Mouse (Mus musculus): ENCODE measurements at regions not wholly inside any gene's neighbourhood (a gene's known extent, or its start where the extent isn't known, plus 50 kb on each side); places are given as distances from the start of the nearest gene placed in this dataset.

GRCm38 (mm10) chr1:114037877-114038276 is 1646.7 kb upstream of the Cntnap5a start:
- no peaks in the 10 kb centered on the region for H3K4me1 ChIP-seq (ENCODE audit: control insufficient read depth, insufficient read depth, low read length)
- no peaks in the 10 kb centered on the region for H3K36me3 ChIP-seq (ENCODE audit: control insufficient read depth, insufficient read depth)
- no peak overlapping the region for H3K4me2 ChIP-seq (ENCODE audit: low read depth, low read length)
- no peak overlapping the region for H3K4me3 ChIP-seq (ENCODE audit: low read length)
- no peaks in the 10 kb centered on the region; the same call in 1 of the 2 replicates for H3K9me3 ChIP-seq (replicated peaks; ENCODE audit: control insufficient read depth, low read length)
- no peaks in the 10 kb centered on the region for H3K27me3 ChIP-seq (ENCODE audit: control insufficient read depth, insufficient read depth, low read length)
- no peak overlapping the region for H3K27ac ChIP-seq (ENCODE audit: low read length)
- no peak for ATAC-seq (replicated peaks; ENCODE audit: extremely low read depth, insufficient read depth, low FRiP score)
- H3K9ac ChIP-seq (ENCODE audit: low read length), result no peak overlapping the region

- Histone ChIP-seq H3K4me3 (ENCODE audit: low read length) (no peak overlapping the region), H3K9ac (ENCODE audit: low read length) (no peak overlapping the region), H3K27me3 (ENCODE audit: control insufficient read depth, insufficient read depth, low read length) (no peaks in the 10 kb centered on the region), H3K4me1 (ENCODE audit: control insufficient read depth, insufficient read depth, low read length) (no peaks in the 10 kb centered on the region), H3K4me2 (ENCODE audit: low read depth, low read length) (no peak overlapping the region), H3K27ac (ENCODE audit: low read length) (no peak overlapping the region), H3K36me3 (ENCODE audit: control insufficient read depth, insufficient read depth) (no peaks in the 10 kb centered on the region), H3K9me3 (replicated peaks; ENCODE audit: control insufficient read depth, low read length) (no peaks in the 10 kb centered on the region; the same call in 1 of the 2 replicates)
- peak; percentile 32 for ATAC-seq (replicated peaks; ENCODE audit: extremely low read depth, insufficient read depth, low FRiP score)
- WGBS, result 38% methylated on average over 1 of the region's 1 CpGs
Measured at GRCm38 (mm10) chr1:114039383-114039782, 1645.2 kb upstream of the Cntnap5a start.

GRCm38 (mm10) chr1:114063097-114063496 is 1621.5 kb upstream of the Cntnap5a start:
- H3K27me3 ChIP-seq (ENCODE audit: control insufficient read depth, insufficient read depth, low read length), result no peaks in the 10 kb centered on the region
- no peaks in the 10 kb centered on the region for H3K9me3 ChIP-seq (replicated peaks; ENCODE audit: control insufficient read depth, low read length)
- H3K27ac ChIP-seq (ENCODE audit: low read length), result no peak overlapping the region
- ATAC-seq (replicated peaks; ENCODE audit: extremely low read depth, insufficient read depth, low FRiP score), result no peak
- H3K4me1 ChIP-seq (ENCODE audit: control insufficient read depth, insufficient read depth, low read length), result no peaks in the 10 kb centered on the region
- H3K36me3 ChIP-seq (ENCODE audit: control insufficient read depth, insufficient read depth), result no peaks in the 10 kb centered on the region
- 74% methylated on average over 2 of the region's 2 CpGs for WGBS
- H3K4me3 ChIP-seq (ENCODE audit: low read length), result no peak overlapping the region
- H3K4me2 ChIP-seq (ENCODE audit: low read depth, low read length), result no peak overlapping the region
- no peak overlapping the region for H3K9ac ChIP-seq (ENCODE audit: low read length)

GRCm38 (mm10) chr1:114074506-114074905 is 1610.0 kb upstream of the Cntnap5a start:
- Histone ChIP-seq H3K4me2 (ENCODE audit: low read depth, low read length) (no peak overlapping the region), H3K9me3 (replicated peaks; ENCODE audit: control insufficient read depth, low read length) (no peaks in the 10 kb centered on the region), H3K36me3 (ENCODE audit: control insufficient read depth, insufficient read depth) (no peaks in the 10 kb centered on the region), H3K4me3 (ENCODE audit: low read length) (no peak overlapping the region), H3K27ac (ENCODE audit: low read length) (no peak overlapping the region), H3K27me3 (ENCODE audit: control insufficient read depth, insufficient read depth, low read length) (no peaks in the 10 kb centered on the region), H3K4me1 (ENCODE audit: control insufficient read depth, insufficient read depth, low read length) (no peaks in the 10 kb centered on the region), H3K9ac (ENCODE audit: low read length) (no peak overlapping the region)
- ATAC-seq (replicated peaks; ENCODE audit: extremely low read depth, insufficient read depth, low FRiP score), result no peak
